Comparison of ENCODE assay signal across 9 mouse cellular contexts in genomic region chr7:101835457-101836109, GRCm38 (mm10). TPM values are rescaled to one million over a fixed set of nuclear protein-coding genes. Genes with fewer than 3 reads are reported as not detected.
DNase-seq lines count a peak whose midpoint lies in the region; ATAC-seq and TF ChIP-seq lines count a peak whose summit lies in the region.
"Had no signal": no experiment of that assay in that cellular context is flagged by ENCODE, and none has a peak within 500 bp of the region (broad histone marks: within the 10 kb centered on the region; RNA-seq: fewer than 3 reads in every experiment).

No protein-coding gene starts in this region.

- WGBS in heart, embryonic 14.5 days, result 40% methylated on average over 5 of the region's 5 CpGs
- WGBS in liver, embryonic 15.5 days (ENCODE audit: insufficient replicate concordance), result 39% methylated on average over 5 of the region's 5 CpGs

- no peaks in the 10 kb centered on the region for H3K9me3 ChIP-seq in ES-Bruce4 (replicated peaks; ENCODE audit: control insufficient read depth, insufficient read depth, low read length, poor library complexity, severe bottlenecking)
- no peaks in the 10 kb centered on the region for H3K9me3 ChIP-seq in heart, embryonic 14.5 days (ENCODE audit: control insufficient read depth, low read length)
- H3K9me3 ChIP-seq in liver, embryonic 15.5 days (replicated peaks), result no peaks in the 10 kb centered on the region

- no peak for TF ChIP-seq CTCF in ES-Bruce4 (IDR thresholded peaks at IDR 0.05; ENCODE audit: low read depth, low read length)

- TF ChIP-seq EP300 in ES-Bruce4 (IDR thresholded peaks at IDR 0.05; ENCODE audit: insufficient read depth, low read depth, low read length), result no peak

- peaks cover 16% of the 10 kb centered on the region; the same call in 1 of the 2 replicates for H3K36me3 ChIP-seq in ES-Bruce4 (ENCODE audit: control insufficient read depth, insufficient read depth, low read length, poor library complexity, severe bottlenecking)
- H3K36me3 ChIP-seq in heart, embryonic 14.5 days (ENCODE audit: control insufficient read depth, insufficient read depth, low read length), result peaks cover 39% of the 10 kb centered on the region
- H3K36me3 ChIP-seq in liver, embryonic 15.5 days (replicated peaks), result peaks cover 15% of the 10 kb centered on the region; the same call in 1 of the 2 replicates

- H3K4me1 ChIP-seq in ES-Bruce4 (ENCODE audit: control insufficient read depth, insufficient read depth, low read length), result peaks cover 6% of the 10 kb centered on the region
- peaks cover 18 to 27% of the 10 kb centered on the region in 2 experiments for H3K4me1 ChIP-seq in heart, embryonic 14.5 days (ENCODE audit: control insufficient read depth in 2 of 2, insufficient read depth in 2 of 2, low read length in 2 of 2)
- H3K4me1 ChIP-seq in liver, embryonic 15.5 days (replicated peaks), result peaks cover 12% of the 10 kb centered on the region; the same call in 1 of the 2 replicates

- no peak overlapping the region for H3K27ac ChIP-seq in ES-Bruce4 (ENCODE audit: insufficient read depth, low read length)
- peak overlapping the region; percentile 89 to 98; a peak in 3 of 4 replicates for H3K27ac ChIP-seq in heart, embryonic 14.5 days (replicated peaks in 1 of 2; ENCODE audit: control insufficient read depth in 1 of 2, insufficient read depth in 1 of 2, low read depth in 2 of 2, low read length in 2 of 2)
- H3K27ac ChIP-seq in liver, embryonic 15.5 days (replicated peaks), result no peak overlapping the region

- H3K4me3 ChIP-seq in ES-Bruce4 (ENCODE audit: low read depth, low read length), result peak overlapping the region; percentile 85
- peak overlapping the region; percentile 68 to 94 for H3K4me3 ChIP-seq in heart, embryonic 14.5 days (ENCODE audit: control insufficient read depth in 1 of 2, insufficient read depth in 1 of 2, low read depth in 1 of 2, low read length in 2 of 2)
- no peak overlapping the region; the same call in 1 of the 2 replicates for H3K4me3 ChIP-seq in liver, embryonic 15.5 days (replicated peaks)

- intact Hi-C loops in heart, postnatal 14 days (cut with DNase I), result loop anchor here (5.0 kb wide), 1 partner anchor 62 kb away; no protein-coding TSS in a partner anchor

- H3K4me2 ChIP-seq in heart, embryonic 14.5 days (ENCODE audit: low read length), result peak overlapping the region; percentile 89
- peak overlapping the region; percentile 74 for H3K4me2 ChIP-seq in liver, embryonic 15.5 days

- H3K27me3 ChIP-seq in ES-Bruce4 (ENCODE audit: control insufficient read depth, insufficient read depth, low read length, poor library complexity, severe bottlenecking), result no peaks in the 10 kb centered on the region
- H3K27me3 ChIP-seq in heart, embryonic 14.5 days (ENCODE audit: control insufficient read depth, insufficient read depth, low read length), result no peaks in the 10 kb centered on the region
- H3K27me3 ChIP-seq in liver, embryonic 15.5 days, result peaks cover 59% of the 10 kb centered on the region

- peak; percentile 91 for DNase-seq in heart, adult 11 months
- no peak for DNase-seq in heart, postnatal 14 days
- no peak for DNase-seq in cerebellum, adult 11 months
- no peak for DNase-seq in T-cell, adult 2 months (ENCODE audit: low spot score)
- DNase-seq in cerebellum, postnatal 25 days, result no peak

- peak overlapping the region; percentile 82 for H3K9ac ChIP-seq in ES-Bruce4 (ENCODE audit: low read depth, poor library complexity, severe bottlenecking)
- peak overlapping the region; percentile 99 for H3K9ac ChIP-seq in heart, embryonic 14.5 days (ENCODE audit: low read length)
- no peak overlapping the region for H3K9ac ChIP-seq in liver, embryonic 15.5 days

- no peak for ATAC-seq in heart, embryonic 14.5 days (ENCODE audit: insufficient number of reproducible peaks, insufficient read depth, low FRiP score, low read depth)
- ATAC-seq in liver, embryonic 15.5 days (ENCODE audit: insufficient read depth), result no peak

- TF ChIP-seq POLR2A in ES-Bruce4 (IDR thresholded peaks at IDR 0.05; ENCODE audit: insufficient read depth, low read length), result no peak

RNA-seq across cellular contexts. Expression of gene Inppl1, which starts 2.4 kb away (rescaled TPM):
- total RNA-seq in heart, postnatal 14 days (2021), result 100 to 1,000 TPM; 129 to 135 TPM
- polyA plus RNA-seq in ES-Bruce4 (2011; ENCODE audit: insufficient read depth, insufficient read length, low read depth, missing spikeins), result 64.0 and 67.9 TPM in 2 replicates
- polyA plus RNA-seq in heart, embryonic 14.5 days (2014; fragmentation: Nextera tagmentation; extraction: Ambion mirVana), result 32.1 and 34.9 TPM in 2 replicates
- polyA plus RNA-seq in liver, embryonic 15.5 days (2015; fragmentation: Nextera tagmentation; extraction: Ambion mirVana), result 6.3 and 7.0 TPM in 2 replicates

RNA-seq across cellular contexts. Expression of gene Phox2a, which starts 17.5 kb away (rescaled TPM):
- under 1 TPM; 0.50 to 0.61 TPM for total RNA-seq in heart, postnatal 14 days (2021)
- polyA plus RNA-seq in ES-Bruce4 (2011; ENCODE audit: insufficient read depth, insufficient read length, low read depth, missing spikeins), result 6.5 and 9.6 TPM in 2 replicates
- polyA plus RNA-seq in heart, embryonic 14.5 days (2014; fragmentation: Nextera tagmentation; extraction: Ambion mirVana), result 1.2 TPM in 1 of 2 replicates, not detected in the other
- polyA plus RNA-seq in liver, embryonic 15.5 days (2015; fragmentation: Nextera tagmentation; extraction: Ambion mirVana), result not detected in 2 replicates
- polyA plus RNA-seq: erythroblast, embryonic 14.5 days had no signal

RNA-seq across cellular contexts. Expression of gene Folr2, which starts 21.4 kb away (rescaled TPM):
- 1 to 10 TPM; 2.5 to 3.2 TPM for total RNA-seq in heart, postnatal 14 days (2021)
- polyA plus RNA-seq in ES-Bruce4 (2011; ENCODE audit: insufficient read depth, insufficient read length, low read depth, missing spikeins), result 1.2 TPM in 2 replicates
- polyA plus RNA-seq in heart, embryonic 14.5 days (2014; fragmentation: Nextera tagmentation; extraction: Ambion mirVana), result 0.69 and 1.0 TPM in 2 replicates
- 6.1 and 7.7 TPM in 2 replicates for polyA plus RNA-seq in liver, embryonic 15.5 days (2015; fragmentation: Nextera tagmentation; extraction: Ambion mirVana)
- polyA plus RNA-seq: erythroblast, embryonic 14.5 days had no signal

RNA-seq across cellular contexts. Expression of gene Anapc15, which starts 27.9 kb away (rescaled TPM):
- 10 to 100 TPM; 17.1 to 21.8 TPM for total RNA-seq in heart, postnatal 14 days (2021)
- 70.7 and 96.2 TPM in 2 replicates for polyA plus RNA-seq in ES-Bruce4 (2011; ENCODE audit: insufficient read depth, insufficient read length, low read depth, missing spikeins)
- 52.0 and 53.2 TPM in 2 replicates for polyA plus RNA-seq in heart, embryonic 14.5 days (2014; fragmentation: Nextera tagmentation; extraction: Ambion mirVana)
- 44.5 and 48.0 TPM in 2 replicates for polyA plus RNA-seq in liver, embryonic 15.5 days (2015; fragmentation: Nextera tagmentation; extraction: Ambion mirVana)

RNA-seq across cellular contexts. Expression of gene Folr1, which starts 35.0 kb away (rescaled TPM):
- total RNA-seq in heart, postnatal 14 days (2021), result 1 to 10 TPM in 1 of 2 experiments, under 1 TPM in 1; 0.71 to 1.5 TPM
- 54.6 and 59.8 TPM in 2 replicates for polyA plus RNA-seq in ES-Bruce4 (2011; ENCODE audit: insufficient read depth, insufficient read length, low read depth, missing spikeins)
- 5.0 and 6.5 TPM in 2 replicates for polyA plus RNA-seq in heart, embryonic 14.5 days (2014; fragmentation: Nextera tagmentation; extraction: Ambion mirVana)
- 0.24 and 0.62 TPM in 2 replicates for polyA plus RNA-seq in liver, embryonic 15.5 days (2015; fragmentation: Nextera tagmentation; extraction: Ambion mirVana)
- polyA plus RNA-seq: erythroblast, embryonic 14.5 days had no signal

Comparison
In these comparisons a context has a peak if more than half of its experiments do, and no peak if none do; other contexts are left out.
1. H3K27ac ChIP-seq: peak in heart, embryonic 14.5 days (2 of 2); none in ES-Bruce4 (single experiment) and liver, embryonic 15.5 days (single experiment).